Comparison of ENCODE assay signal across 18 mouse cellular contexts in the genomic region with DNA sequence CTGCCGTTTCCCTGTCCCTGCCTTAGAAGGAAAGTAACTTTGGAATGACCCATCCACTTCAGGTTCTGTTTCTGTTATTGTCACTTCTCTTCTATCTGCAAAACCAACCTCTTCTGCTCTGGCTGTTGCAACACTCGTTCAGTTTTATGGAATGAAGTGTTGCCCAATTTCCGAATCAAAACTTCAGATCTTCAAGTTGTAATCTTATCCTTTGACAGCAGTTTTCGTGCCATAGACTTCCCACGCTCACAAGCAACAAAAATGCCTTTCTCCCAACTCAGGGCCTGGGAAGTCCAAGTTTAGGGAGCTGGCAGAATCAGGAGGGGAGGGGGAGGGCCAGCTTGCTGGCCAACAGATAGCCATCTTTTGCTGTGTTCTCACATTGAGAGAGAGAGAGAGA.
DNase-seq lines count a peak whose midpoint lies in the region; ATAC-seq and TF ChIP-seq lines count a peak whose summit lies in the region.
"Had no signal": no experiment of that assay in that cellular context is flagged by ENCODE, and none has a peak within 500 bp of the region (broad histone marks: within the 10 kb centered on the region; RNA-seq: fewer than 3 reads in every experiment).

No protein-coding gene starts in this region.

- no peak overlapping the region for H3K4me3 ChIP-seq in heart, adult 2 months
- H3K4me3 ChIP-seq in heart, embryonic 10.5 days = no peak overlapping the region
- no peak overlapping the region for H3K4me3 ChIP-seq in brown adipose tissue, adult 24 weeks (ENCODE audit: insufficient read depth, low read depth, low read length)
- H3K4me3 ChIP-seq in lung, embryonic 16.5 days (ENCODE audit: low read length) = no peak overlapping the region
- no peak overlapping the region for H3K4me3 ChIP-seq in myocyte
- no peak overlapping the region for H3K4me3 ChIP-seq in forebrain, embryonic 14.5 days (ENCODE audit: low read depth, low read length)
- H3K4me3 ChIP-seq: erythroblast, embryonic 14.5 days; heart, embryonic 13.5 days; limb, embryonic 12.5 days had no signal

- H3K4me2 ChIP-seq in lung, embryonic 16.5 days (ENCODE audit: low read depth, low read length) = no peak overlapping the region
- peak overlapping the region; percentile 42 for H3K4me2 ChIP-seq in myocyte (ENCODE audit: low read depth)
- H3K4me2 ChIP-seq in forebrain, embryonic 14.5 days (ENCODE audit: low read length) = no peak overlapping the region
- H3K4me2 ChIP-seq: heart, embryonic 13.5 days; limb, embryonic 12.5 days; midbrain, embryonic 11.5 days had no signal

- WGBS in heart, adult 2 months = 64% methylated on average over 5 of the region's 5 CpGs
- WGBS in heart, embryonic 10.5 days = 69% methylated on average over 5 of the region's 5 CpGs
- WGBS in lung, embryonic 16.5 days = 40% methylated on average over 5 of the region's 5 CpGs
- 92% methylated on average over 5 of the region's 5 CpGs for WGBS in forebrain, embryonic 14.5 days

- no peak for TF ChIP-seq CTCF in heart, adult 2 months (IDR thresholded peaks at IDR 0.05)

- H3ac ChIP-seq in myocyte (ENCODE audit: control insufficient read depth, insufficient read length) = no peak overlapping the region

- peaks cover 10% of the 10 kb centered on the region for H3K4me1 ChIP-seq in heart, adult 2 months (ENCODE audit: control insufficient read depth, insufficient read depth, low read length)
- peaks cover 12% of the 10 kb centered on the region; the same call in 1 of the 2 replicates for H3K4me1 ChIP-seq in heart, embryonic 10.5 days
- peaks cover 6% of the 10 kb centered on the region for H3K4me1 ChIP-seq in brown adipose tissue, adult 24 weeks (ENCODE audit: control insufficient read depth, insufficient read depth, insufficient read length, low read length)
- no peaks in the 10 kb centered on the region for H3K4me1 ChIP-seq in lung, embryonic 16.5 days (replicated peaks; ENCODE audit: control insufficient read depth, insufficient read depth, low read length)
- no peaks in the 10 kb centered on the region for H3K4me1 ChIP-seq in forebrain, embryonic 14.5 days (ENCODE audit: control insufficient read depth, insufficient read depth, low read length)
- H3K4me1 ChIP-seq: limb, embryonic 12.5 days had no signal

- DNase-seq in heart, adult 2 months = no peak
- DNase-seq in heart, embryonic 10.5 days (ENCODE audit: low spot score) = no peak
- DNase-seq in adrenal gland, adult 8-10 months = no peak
- no peak for DNase-seq in forebrain, embryonic 14.5 days (ENCODE audit: low spot score)
- DNase-seq: adrenal gland, postnatal 25 days; cerebellum, postnatal 14 days; kidney, adult 8-10 months; layer of hippocampus, postnatal 36 days; right cerebral cortex, postnatal 14 days; thymus, postnatal 4 days had no signal

- intact Hi-C loops in heart, adult 2 months (cut with DNase I) = no loop called here

- peak overlapping the region; percentile 43 for H3K27ac ChIP-seq in heart, adult 2 months
- H3K27ac ChIP-seq in heart, embryonic 10.5 days = no peak overlapping the region
- peak overlapping the region; percentile 70 for H3K27ac ChIP-seq in brown adipose tissue, adult 24 weeks (replicated peaks; ENCODE audit: low read depth, low read length)
- H3K27ac ChIP-seq in lung, embryonic 16.5 days (ENCODE audit: low read length) = no peak overlapping the region
- H3K27ac ChIP-seq in forebrain, embryonic 14.5 days (ENCODE audit: low read depth, low read length) = no peak overlapping the region
- H3K27ac ChIP-seq: heart, embryonic 13.5 days; limb, embryonic 12.5 days had no signal

- peaks cover 4% of the 10 kb centered on the region for H3K36me3 ChIP-seq in heart, adult 2 months (ENCODE audit: control insufficient read depth, insufficient read depth, low read length)
- H3K36me3 ChIP-seq in heart, embryonic 10.5 days = no peaks in the 10 kb centered on the region
- H3K36me3 ChIP-seq in lung, embryonic 16.5 days (ENCODE audit: control insufficient read depth, insufficient read depth, low read length) = no peaks in the 10 kb centered on the region
- H3K36me3 ChIP-seq in myocyte (ENCODE audit: control insufficient read depth, insufficient read depth) = no peaks in the 10 kb centered on the region
- H3K36me3 ChIP-seq in forebrain, embryonic 14.5 days (ENCODE audit: control insufficient read depth, insufficient read depth, low read length) = no peaks in the 10 kb centered on the region
- H3K36me3 ChIP-seq: heart, embryonic 13.5 days; limb, embryonic 12.5 days had no signal

- H3K79me2 ChIP-seq in heart, adult 2 months (replicated peaks; ENCODE audit: control insufficient read depth, insufficient read depth, low read length) = no peaks in the 10 kb centered on the region
- no peaks in the 10 kb centered on the region for H3K79me2 ChIP-seq in myocyte (ENCODE audit: control insufficient read depth, insufficient read depth)

- no peaks in the 10 kb centered on the region for H3K9me3 ChIP-seq in heart, embryonic 10.5 days
- H3K9me3 ChIP-seq in lung, embryonic 16.5 days (ENCODE audit: control insufficient read depth, low read length) = no peaks in the 10 kb centered on the region
- no peaks in the 10 kb centered on the region for H3K9me3 ChIP-seq in forebrain, embryonic 14.5 days (replicated peaks; ENCODE audit: control insufficient read depth, low read length)
- H3K9me3 ChIP-seq: heart, embryonic 13.5 days had no signal

- no peak for TF ChIP-seq POLR2A in heart, adult 2 months (IDR thresholded peaks at IDR 0.05; ENCODE audit: insufficient read depth, low read depth, low read length)
- no peak for TF ChIP-seq POLR2A in myocyte (IDR thresholded peaks at IDR 0.05; ENCODE audit: insufficient read length, low read depth)

- peak; percentile 68; the same call in 1 of the 2 replicates for ATAC-seq in lung, embryonic 16.5 days (ENCODE audit: low read depth)
- no peak for ATAC-seq in forebrain, embryonic 14.5 days
- ATAC-seq: CD4-positive, CD25-positive, alpha-beta regulatory T cell, adult 4 months had no signal

- TF ChIP-seq EP300 in heart, adult 2 months (IDR thresholded peaks at IDR 0.05; ENCODE audit: insufficient read depth, low read depth, low read length) = no peak

- no peak overlapping the region for H3K9ac ChIP-seq in heart, adult 2 months (ENCODE audit: low read depth, low read length)
- no peak overlapping the region for H3K9ac ChIP-seq in lung, embryonic 16.5 days (ENCODE audit: low read length)
- no peak overlapping the region for H3K9ac ChIP-seq in forebrain, embryonic 14.5 days (ENCODE audit: low read length)
- H3K9ac ChIP-seq: heart, embryonic 13.5 days; limb, embryonic 12.5 days had no signal

- H3K27me3 ChIP-seq in heart, adult 2 months (ENCODE audit: control insufficient read depth, insufficient read depth, low read length) = no peaks in the 10 kb centered on the region
- no peaks in the 10 kb centered on the region for H3K27me3 ChIP-seq in heart, embryonic 10.5 days (ENCODE audit: insufficient read depth, poor library complexity, severe bottlenecking)
- no peaks in the 10 kb centered on the region for H3K27me3 ChIP-seq in lung, embryonic 16.5 days (ENCODE audit: control insufficient read depth, insufficient read depth, low read depth, low read length)
- no peaks in the 10 kb centered on the region for H3K27me3 ChIP-seq in myocyte (ENCODE audit: control insufficient read depth, insufficient read depth, insufficient read length)
- H3K27me3 ChIP-seq in forebrain, embryonic 14.5 days (replicated peaks; ENCODE audit: control insufficient read depth, insufficient read depth, low read length) = no peaks in the 10 kb centered on the region
- H3K27me3 ChIP-seq: heart, embryonic 13.5 days; limb, embryonic 12.5 days had no signal

TF ChIP-seq in myocyte, 11 proteins besides CTCF, POLR2A, EP300 and RAD21:
- TF ChIP-seq SRF (IDR thresholded peaks at IDR 0.05; ENCODE audit: control insufficient read depth, insufficient read length, low read depth) = no peak
- 0 out of 2 replicates have a peak, but pooled peaks have one; percentile 52 for TF ChIP-seq CEBPB (IDR thresholded peaks at IDR 0.05; ENCODE audit: insufficient read depth, poor library complexity, severe bottlenecking)

Comparison
In these comparisons a context has a peak if more than half of its experiments do, and no peak if none do; other contexts are left out.
1. H3K27ac ChIP-seq: peak in heart, adult 2 months (single experiment) and brown adipose tissue, adult 24 weeks (single experiment); none in heart, embryonic 10.5 days (single experiment), lung, embryonic 16.5 days (single experiment) and forebrain, embryonic 14.5 days (single experiment).